Mouse (Mus musculus) adrenal gland, postnatal 10 days (tissue): ENCODE data around the gene Mctp2. TPM values are rescaled to one million over a fixed set of nuclear protein-coding genes. Genes with fewer than 3 reads are reported as not detected.
A peak's percentile ranks its signal among the peaks of the same experiment; 100 is the strongest.

ENCODE experiments used
- DNase-seq: peaks from one replicate; pipeline ENCODE4 v3.0.0; 2021; ENCODE audit warnings: mixed read lengths
- total RNA-seq, 2 experiments: library from RNA; stranded (reverse); gene quantifications; 2 replicates each; pipeline ENCODE4 v1.2.3; 2021

Mctp2 gene
- total RNA-seq, 2 experiments from 2014 or later: 1.4 to 2.7 TPM

DNA sequence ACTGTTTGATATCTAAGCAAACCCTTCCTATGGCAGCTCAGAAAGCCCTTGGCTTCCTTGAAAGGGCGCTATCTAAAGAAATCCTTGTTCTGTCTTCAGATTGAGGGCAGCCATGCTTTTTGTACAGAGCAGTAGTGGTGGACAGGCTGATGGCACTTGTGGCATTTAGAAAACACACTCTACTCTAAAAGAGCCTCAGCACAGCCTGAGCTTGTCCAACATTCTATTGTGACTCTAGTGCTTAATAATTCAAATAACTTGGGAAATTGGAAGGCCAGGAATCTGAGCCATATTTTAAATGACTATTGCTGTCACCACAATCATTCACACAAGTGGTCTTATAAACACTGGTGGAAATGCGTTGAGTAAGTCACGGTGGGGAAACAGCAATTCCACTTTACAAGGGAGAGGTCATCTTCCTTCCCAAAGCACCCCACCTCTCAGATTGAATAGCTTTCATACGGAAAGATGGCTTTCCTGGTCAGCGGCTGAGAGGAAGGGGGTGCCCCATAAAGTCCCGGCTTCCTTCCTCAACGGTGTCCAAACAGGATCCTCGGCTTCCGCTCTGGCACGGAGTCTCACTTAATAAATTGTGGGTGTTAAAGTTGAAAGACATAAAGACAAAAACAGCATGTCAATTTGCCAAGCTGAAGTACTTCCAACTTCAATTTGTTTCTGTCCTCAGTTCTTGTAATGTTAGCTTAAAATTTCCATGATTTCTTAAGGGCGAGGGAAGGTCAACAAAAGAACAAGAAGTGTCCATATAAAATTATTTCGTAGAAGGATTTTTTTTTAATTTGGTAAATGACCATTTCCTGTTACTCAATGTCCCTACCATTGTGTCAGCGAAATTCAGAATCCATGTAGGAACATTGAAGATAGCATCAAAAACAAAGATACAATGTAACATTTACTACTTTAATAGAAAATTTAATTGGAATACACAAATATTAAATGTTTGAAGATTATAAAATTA is 140.4 kb downstream of the Mctp2 start:
- peak; percentile 42 for DNase-seq

DNA sequence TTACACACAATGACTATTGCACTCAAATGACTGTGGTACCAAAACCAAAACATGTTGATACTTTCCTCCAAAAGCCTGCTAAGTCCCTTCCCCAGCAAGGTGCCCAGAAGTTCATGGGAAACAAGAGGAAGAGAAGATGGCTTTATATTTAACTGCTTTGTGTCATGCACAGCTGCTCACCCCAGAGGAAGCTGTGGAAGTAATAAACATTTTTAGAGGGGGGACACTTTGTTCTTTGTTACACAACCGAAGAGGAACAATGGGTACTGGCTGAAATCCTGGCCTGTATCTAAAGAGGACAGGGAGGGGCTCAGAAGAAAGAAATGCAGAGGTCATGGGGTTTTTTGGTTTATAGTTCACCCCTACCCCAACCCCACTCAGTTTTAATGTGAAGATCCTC is 144.2 kb downstream of the Mctp2 start:
- DNase-seq: no peak

DNA sequence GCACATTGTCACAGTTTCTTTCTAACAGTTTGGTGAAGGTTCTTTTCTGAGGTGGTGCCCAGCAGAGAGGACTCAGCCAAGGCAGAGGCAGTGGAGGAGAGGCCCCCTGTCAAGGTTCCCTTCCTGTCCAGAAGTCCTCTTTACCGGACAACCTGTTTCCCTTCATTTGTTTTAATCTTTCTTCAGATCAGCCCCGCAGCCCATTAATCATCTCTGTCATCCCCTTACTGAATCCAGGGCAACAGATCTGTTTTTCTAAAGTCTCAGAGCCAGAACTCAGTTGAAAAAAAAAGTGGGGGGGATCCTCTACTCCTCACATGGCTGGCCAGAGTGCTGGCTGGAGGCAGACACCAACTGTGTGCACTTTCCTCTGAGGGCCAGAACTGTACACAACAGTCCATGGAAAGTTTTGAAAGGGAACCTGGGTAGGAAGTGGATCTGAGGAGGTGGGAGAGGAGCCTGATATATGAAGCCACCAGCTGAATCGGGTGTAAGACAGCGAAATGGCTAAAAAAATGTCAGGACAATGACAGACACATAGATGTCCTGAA is 146.8 kb downstream of the Mctp2 start:
- no peak for DNase-seq

DNA sequence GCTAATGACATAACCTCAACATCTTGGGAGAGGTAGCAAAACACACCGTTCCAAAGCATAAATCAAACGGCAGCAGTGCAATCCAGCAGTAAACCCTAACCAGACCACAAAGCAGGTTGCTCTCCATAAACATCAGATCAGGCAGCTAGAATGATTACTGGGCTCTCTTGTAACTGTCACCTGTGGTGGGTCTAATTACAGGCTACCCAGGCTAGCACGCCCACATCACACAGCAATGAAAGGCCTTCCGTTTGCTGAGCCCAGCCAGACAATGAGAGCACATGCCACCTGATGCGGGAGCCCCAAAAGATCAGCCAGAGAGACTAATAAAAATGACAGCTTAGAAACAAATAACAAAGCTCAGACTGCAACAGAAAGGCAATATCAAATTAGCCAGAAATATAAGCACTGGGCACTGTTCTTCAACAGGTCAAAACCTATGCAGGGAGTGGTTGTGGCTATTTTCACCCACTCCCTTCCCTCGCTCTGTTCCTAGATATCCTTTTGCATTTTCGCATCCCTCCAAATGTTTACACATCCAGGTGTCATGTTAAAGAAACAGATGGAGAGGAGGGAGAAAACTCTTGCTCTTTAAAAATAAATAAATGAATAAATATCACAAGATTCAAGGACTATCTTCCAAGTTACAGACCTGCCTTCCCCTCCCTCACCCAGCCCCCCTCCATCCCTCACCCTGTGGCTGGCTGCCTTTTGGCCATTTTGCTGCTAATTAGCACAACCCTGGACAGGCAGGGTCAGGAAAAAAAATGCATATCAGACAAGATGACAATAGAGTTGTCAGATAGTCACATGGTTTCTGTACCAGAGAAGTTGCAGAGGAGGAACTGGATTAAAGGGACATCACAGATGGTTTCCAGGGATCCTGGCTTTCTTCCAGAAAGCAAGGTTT is 155.4 kb downstream of the Mctp2 start:
- no peak for DNase-seq

DNA sequence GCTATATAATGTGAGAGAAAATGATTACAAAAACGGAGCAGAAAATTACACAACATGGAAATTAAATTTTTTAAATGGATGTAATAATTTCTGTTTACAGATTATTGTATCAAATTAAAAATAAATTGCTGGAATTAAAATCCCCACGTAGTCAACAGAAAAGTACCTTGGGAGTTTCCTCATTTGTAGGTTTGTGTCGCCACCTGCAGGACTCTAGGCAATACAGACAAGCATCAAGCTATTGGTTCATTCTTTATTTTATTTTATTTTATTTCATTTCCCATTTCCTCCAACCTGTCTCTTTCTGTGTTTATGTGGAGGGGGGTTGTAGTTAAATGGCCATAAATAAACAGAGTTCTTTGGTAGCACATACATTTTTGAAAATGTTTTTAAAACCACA is 157.3 kb downstream of the Mctp2 start:
- DNase-seq: peak; percentile 47

DNA sequence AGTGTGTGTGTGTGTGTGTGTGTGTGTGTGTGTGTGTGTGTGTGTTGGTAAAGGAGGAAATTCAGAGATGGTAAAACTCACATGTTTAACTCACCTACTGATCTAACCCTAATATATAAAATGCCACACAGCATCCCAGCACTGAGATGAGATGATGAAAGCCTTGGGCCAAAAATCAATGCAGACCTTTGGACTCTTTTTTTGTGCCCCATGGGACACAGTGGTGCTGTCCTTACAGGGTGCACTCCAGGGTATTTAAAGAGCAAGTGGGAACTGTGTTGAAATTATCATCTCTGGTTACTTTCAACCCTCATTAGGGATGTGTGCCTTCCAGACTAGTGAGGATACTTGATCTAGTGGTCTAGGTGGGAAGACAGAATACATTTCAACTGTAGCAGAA is 159.6 kb downstream of the Mctp2 start:
- DNase-seq: no peak

DNA sequence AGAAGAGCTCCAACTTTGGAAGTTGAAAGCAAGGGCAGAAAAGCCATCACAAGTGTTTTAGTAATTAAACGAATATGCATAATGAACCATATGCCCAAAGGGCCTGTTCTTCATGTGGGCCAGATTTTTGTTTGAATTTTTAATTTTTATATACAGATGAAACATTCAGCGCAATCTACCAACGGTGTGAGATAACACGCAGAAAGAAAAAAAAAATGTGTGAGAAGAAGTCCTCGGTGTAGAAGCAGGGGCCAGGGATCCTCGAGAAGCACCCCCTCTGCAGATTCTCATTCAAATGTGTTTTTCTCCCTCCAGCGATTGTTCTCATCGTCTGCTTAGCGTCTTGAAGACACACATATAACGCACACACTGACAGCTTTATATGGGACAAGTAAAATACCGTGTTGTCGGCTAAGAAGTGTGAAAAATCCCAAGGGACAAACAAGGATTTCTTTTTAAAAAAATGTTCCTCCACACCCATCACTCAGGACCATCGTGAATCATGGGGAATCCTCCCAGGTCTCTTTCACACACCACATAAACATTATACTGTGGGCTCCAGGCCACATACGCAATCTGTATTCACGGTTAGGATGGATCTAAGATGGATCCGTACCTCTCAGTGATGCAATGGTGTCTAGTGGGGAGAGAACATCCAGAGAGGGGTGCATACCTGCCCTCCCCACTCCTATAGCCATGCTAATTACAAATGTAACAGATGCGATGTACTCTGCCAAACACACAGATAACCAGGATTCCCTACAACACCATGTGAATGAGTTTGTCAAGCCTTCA is 160.5 kb downstream of the Mctp2 start:
- no peak for DNase-seq

DNA sequence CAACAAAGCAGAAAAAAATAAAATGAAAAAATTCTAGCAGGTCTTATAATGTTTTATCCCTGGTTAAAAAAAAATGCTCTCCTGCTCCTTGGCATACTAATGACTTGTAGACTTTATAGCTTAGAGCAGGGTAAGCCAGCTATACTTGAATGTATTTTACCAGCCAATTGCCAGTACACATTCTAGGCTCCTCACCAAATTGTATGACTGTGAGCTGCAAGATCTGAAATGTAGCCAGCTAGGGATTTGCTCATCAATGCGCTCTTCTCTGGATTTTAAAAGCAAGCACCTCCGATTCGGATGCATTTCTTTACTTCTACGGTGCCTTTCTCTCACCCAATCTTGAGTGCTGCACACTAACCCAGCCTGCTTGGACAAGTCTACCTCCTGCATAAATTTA is 167.7 kb downstream of the Mctp2 start:
- DNase-seq: no peak

DNA sequence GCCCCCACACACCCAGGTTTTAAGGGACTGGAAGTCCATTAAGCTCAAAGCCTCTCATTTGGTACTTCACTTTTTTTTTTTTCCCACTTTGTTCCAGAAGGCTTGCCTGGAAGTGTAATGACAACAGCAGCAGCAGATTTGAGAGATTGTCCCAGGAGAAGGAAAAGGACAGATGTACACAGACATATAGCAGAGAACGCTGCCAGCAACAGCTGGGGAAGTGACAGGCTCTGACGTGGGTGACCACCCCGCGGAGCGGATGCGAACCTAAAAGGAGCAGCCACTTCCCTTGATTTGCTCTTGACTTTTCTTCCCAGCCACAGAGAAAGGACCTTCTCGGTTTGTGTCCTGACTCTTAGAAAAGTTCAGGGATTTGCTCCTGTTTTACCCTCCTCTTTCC is 185.4 kb downstream of the Mctp2 start:
- no peak for DNase-seq

DNA sequence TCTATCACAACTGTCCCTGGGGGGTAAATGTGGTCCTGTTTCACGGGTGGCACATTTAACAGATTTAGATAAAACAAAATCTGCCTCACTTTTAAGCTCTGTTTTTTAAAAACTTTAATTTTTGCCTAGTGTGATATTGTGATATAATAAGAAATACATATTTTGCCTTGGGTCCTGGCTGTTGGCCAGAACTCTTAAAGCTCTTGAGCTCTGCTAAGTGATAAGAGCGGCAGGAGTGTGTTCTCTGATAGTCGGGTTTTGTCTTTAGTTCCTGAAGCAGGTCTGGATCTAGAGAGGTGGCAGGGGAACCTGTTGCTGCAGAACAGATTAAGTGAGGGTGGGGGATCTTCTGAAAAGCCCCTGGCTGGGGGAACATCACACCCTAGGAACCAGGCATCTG is 186.7 kb downstream of the Mctp2 start:
- DNase-seq: no peak

DNA sequence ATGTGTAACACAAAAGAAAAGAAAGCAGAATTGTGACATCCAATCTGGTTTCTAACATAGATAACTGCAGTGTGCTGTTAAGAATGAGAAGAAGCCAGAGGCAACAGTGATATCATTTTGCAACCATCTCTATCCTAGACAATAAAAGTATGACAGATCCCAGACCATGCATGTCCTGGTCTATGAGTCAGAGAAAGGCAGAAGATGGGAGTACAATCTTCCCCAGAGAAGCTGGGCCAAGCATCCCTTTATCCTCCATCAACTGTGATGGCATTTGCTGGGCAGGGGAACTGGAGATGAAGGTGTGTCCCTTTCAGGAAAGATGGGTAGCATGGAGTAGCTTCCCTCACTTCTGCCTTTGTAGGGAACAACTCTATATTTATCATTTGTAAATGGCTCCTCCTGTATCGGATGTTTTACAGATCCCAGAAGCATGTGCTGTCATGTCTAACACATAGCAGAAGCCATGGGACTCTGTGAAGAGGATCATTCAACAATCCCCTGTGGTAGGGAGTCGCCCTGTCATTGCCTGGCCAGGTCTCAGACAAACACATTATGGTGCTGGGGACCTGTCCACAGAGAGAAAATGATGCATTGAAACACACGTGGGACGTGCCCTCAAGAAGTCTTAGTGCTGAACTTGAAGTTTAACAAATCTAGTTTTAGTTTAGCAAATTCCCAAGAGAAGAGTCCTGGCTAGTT is 188.9 kb downstream of the Mctp2 start:
- DNase-seq: no peak

DNA sequence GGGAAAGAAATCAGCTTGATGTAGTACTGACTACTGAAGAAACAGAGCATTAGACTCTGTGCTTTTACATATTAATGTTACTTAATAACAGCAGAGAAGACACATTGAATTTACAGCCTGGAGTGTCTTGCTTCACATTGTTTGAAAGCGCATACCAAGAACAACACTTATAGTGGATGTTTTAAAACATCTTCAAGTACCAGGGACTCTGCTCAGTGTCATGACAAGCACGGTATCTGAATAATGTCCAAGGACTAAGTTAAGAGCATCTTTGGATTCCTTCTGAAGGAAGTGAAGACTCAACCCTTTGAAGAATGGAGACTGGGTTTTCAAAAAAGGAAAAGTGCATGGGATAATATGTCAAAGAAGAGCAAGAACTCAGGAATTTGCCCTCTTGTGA is 191.3 kb downstream of the Mctp2 start:
- no peak for DNase-seq

DNA sequence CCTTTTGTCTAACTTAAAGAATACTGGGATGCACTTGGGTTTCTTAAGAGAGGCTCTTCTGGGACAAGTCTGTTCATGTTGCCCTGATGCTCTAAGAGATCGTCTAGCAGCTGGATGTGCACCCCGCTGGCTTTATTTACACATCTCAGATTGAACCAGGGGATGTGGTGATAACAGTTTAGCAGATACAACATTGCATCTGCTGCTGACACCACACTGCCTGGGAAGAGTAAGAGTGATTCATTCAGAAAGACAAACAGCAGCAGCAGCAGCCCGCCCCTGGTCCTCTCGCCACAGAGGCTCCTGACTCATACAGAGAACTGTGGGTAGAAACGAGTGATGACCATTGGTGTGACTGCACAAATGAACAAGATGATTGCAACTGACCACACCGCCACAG is 195.8 kb downstream of the Mctp2 start:
- no peak for DNase-seq

DNA sequence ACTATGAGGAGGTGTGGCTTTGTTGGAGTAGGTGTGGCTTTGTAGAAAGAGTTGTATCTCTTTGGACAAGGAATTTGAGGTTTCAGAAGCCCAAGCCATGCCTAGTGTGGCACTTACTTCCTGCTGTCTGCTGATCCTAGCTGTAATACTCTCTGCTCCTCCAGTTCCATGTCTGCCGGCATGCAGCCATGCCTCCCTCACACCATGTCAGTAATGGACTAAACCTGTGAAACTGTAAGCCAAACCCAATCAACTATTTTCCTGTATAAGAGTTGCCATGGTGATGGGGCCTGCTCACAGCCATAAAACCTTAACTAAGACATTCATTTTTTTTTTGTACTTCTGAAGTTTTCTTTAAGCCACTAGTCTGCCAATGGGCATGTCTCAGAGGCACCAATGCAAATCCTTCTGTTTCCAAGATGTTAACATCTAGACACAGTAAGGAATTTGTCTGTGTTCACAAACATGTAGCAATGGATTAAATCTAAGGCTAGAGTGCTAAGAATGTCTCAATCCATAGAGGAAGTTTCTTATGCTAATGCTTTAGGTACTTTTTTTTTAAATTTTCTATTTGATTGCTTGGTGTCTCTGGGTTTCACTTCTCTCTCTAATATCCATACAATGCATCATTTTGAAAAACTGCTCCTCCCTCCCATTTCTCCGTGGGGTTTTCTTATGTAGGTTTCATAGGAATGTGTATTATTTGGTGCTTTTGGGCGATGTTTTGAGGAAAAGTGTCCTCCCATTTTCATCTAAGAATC is 197.6 kb downstream of the Mctp2 start:
- DNase-seq: no peak

DNA sequence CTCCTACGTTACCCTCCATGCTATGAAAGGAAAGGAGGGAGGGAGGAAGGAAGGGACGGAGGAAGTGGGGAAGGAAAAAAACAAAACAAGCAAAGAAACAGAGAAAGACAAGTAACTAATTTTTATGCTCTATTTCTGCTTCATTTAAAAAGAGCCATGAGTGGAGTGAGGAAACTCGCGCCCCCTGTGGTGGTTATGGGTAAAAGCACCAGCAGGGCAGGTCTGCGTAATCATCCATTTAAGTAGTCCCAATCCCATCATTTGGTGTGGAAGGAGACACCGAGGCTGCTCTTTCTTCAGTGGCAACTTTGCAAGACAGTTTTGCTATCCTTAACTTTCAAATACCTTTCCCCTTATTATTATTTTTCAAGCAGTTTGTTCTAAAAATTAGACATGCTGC is 202.2 kb downstream of the Mctp2 start:
- DNase-seq: no peak

DNA sequence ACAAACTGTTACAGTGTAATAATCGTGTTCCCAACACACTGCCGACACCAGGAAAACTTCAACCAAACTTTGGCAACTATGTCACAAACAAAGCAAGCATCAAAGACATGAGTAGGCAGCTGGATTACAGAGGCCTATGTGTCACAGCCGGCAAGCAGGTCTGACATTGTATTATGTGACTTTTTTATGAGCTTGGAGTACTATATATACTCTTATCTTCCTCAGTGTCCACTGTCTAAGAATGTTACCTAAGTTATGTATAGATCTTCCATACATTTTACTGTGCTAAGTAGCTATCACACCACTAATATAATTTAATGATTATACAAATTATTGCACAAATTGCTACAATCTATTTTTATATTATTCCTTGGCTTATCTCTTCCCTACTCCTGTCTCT is 202.8 kb downstream of the Mctp2 start:
- no peak for DNase-seq

DNA sequence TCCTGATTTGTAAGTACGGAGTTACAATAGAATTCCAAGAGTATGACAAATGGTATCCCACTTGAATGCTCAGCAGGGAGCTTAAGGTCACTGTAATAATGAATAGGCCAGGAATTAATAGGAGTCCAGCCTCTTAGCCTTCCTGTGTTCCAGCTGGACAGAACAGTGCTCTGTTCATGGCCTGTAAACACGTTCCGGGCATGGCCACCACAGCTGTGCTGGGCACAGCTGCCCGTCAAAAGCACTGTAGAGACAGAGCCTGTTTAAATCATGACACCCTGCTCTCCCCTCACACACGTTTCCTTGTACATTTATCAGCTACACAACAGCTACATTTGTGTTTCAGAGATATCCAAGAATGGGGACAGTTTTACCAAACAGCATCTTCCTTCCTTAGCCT is 205.7 kb downstream of the Mctp2 start:
- DNase-seq: no peak

DNA sequence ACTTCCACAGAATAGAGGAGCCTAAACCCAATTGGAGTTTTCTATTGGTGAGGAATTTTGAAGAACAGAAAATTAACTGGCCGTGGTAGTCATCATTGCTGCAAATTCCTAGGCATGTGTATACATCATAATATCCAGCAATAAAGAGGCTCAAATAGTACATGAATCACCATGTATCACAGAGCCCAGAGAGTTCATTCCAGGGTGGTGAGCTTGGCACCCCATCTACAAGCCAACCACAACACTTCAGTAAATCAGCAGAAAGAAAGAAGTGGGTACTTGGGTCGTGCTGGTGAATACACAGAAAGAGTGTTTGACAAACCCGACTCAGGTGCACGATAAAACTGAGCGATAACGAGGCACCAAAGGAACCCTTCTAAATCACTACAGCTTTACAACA is 207.8 kb downstream of the Mctp2 start:
- DNase-seq: no peak

DNA sequence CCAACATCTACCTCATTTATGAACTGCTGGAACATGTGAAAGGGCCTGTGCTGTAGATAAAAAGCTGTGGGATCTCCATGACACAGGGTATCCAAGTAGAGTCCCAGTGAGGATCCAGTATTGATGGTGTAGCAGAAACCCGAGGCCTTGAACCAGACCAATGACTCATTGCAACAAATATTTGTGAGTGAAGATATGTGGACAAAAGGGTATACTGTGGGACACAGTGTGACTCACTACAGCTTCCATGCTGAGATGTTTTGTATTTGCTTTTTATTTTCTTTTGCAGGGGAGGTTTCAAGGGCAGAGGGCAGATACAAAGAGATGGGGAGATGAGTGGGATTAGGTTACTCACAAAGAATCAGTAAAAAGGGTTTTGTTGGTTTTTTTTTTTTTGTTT is 209.4 kb downstream of the Mctp2 start:
- no peak for DNase-seq

DNA sequence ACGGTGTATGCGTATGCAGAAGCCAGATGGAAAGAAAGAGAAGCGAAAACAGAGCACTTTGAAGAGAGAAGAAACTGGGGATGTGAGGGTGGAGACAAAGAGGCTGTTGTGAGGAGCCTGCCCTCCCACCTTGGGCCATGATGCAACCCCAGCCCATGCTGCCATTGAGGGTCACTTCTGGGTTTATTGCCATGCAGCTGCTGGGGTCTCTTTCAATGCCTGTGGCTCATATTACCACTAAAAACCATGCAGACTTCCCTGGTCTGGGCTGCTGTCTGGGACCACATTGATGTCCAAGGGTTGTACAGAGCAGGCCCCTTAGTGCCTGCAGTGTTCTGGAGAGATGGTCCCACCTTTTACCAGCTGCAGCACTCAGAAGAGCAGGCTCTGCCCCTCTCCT is 210.0 kb downstream of the Mctp2 start:
- no peak for DNase-seq
